Mouse (Mus musculus) megakaryocyte, embryonic 14.5 days (primary cell): ENCODE results near the gene Defa34.
"Not testable (repeated sequence)": the region's sequence is repeated elsewhere in the genome, so short reads cannot be mapped to it uniquely, and the experiment has no call there.

Source experiments
- FLI1 ChIP-seq: IDR thresholded peaks from 2 replicates; pipeline ENCODE4 v1.6.1; 2012; ENCODE audit warnings: low read length, inconsistent platforms, mixed read lengths
- GATA1 ChIP-seq: IDR thresholded peaks from 3 replicates; pipeline ENCODE4 v1.6.1; 2012; ENCODE audit warnings: mixed read lengths, low read length, inconsistent platforms, borderline replicate concordance

DNA sequence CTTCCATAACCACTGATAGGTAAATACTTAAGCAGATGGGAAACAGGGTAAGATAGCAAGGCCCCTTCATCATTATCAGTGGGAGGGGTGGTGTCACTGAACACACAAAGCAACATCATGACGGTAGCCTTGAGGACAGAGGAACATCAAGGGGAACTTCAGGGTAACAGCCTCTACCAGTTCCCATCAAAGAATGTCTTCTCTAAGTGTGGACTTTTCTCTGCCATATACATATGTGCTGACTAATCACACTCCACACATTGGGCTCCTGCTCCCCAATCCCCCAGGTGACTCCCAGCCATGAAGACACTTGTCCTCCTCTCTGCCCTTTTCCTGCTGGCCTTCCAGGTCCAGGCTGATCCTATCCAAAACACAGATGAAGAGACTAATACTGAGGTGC is 47.7 kb upstream of the Defa34 start, which contains the start of gene Defa26:
- TF ChIP-seq GATA1, FLI1: not testable (repeated sequence)
